Mouse (Mus musculus): ENCODE results near the gene B4galt5.

The B4galt5 gene

DNA sequence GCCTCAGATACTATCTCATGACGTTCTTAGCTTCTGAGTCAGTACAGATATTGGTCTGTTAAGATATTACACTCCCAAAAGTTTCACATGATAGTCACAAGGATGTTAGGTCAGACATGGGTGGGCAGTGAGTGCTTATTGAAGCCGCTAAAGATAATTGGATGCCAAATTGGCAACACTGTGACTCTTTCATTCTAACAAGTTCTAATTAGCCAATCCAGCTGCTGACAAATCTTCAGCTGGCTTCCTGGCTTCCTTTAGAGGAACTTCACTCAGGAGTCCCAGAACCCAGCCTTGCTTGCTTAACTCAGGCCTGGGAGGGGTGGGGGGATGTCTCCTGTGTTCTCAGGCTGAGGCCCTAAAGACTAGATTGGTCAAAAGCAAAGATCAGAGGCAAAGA lies 9.5 kb upstream of the B4galt5 start:
- DNase-seq (ENCODE audit: low spot score) = no peak

DNA sequence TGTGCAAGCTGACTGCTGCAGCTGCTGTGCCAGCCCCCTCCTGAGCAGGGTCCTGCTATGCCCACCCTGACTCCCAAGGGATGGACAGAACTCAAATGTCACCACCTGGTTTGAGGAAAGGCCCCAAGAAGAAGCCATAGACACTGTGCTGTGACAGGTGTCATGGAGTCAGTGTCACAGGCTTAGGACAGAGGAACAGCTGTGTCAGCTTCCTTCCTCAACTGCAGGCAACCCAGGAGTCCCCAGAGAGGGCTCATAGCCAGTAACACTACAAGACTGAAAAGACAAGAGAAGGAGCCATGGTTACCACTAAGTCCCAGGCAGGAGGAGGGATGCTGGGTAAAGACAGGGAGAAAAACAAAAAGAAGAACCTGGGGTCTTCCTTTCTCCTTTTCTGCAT lies 7.9 kb upstream of the B4galt5 start:
- DNase-seq (ENCODE audit: low spot score) = no peak

DNA sequence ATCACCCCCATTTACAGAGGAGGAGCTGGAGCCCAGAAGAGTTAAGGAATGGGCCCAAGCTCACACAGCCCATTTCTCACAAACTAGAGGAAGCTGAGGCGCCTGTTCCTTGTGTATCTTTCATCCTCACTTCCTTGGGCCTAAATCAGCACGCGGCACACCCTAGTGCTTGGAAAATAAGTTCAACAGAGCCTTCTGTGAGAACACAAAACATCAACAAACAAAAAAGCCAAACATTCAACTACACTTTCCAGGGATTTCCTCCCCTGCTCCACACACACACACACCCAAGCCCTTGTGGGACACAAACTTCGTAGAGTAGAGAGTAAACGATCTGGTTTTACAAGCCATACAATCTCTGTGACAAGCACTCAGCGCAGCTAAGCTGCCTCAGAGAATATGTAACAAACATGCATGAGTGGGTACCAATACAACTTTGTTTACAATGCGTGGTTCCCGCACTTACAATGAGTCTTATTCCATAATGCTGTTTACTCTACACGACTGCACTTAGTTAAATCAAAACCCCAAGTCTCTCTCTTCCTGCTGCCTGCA lies 5.7 kb upstream of the B4galt5 start:
- no peak for DNase-seq (ENCODE audit: low spot score)

DNA sequence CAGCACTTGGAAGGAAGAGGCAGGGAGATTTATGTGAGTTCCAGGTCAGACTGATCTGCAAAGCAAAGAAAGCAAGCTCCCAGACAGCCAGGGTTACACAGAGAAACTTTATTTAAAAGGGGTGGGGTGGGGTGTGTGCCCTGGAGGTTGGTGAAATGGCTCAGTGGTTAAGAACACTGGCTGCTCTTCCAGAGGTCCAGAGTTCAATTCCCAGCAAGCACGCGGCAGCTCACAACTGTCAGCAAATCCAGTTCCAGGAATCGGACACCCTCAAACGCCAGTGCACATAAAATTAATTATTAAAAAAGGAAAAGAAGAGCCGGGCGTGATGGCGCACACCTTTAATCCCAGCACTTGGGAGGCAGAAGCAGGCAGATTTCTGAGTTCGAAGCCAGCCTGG lies 5.1 kb upstream of the B4galt5 start:
- no peak for DNase-seq (ENCODE audit: low spot score)

DNA sequence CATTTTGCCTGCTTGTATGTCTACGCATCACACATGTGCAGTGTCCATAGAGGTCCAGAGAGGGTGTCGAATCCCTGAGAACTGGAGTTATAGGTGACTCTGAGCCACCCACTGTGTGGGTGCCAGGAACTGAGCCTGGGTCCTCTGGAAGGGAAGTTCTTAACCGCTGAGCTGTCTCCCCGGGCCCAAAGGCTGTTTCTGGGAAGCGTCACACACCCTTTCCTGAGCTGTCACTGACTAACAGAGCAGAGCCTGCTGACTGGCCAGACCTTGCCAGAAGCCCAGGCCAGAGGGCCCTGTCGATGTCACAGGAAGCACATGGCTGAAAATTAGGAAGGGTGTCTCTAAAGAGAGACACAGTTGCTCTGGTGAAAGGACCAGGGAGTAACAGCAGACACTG lies 3.5 kb upstream of the B4galt5 start:
- no peak for DNase-seq (ENCODE audit: low spot score)

DNA sequence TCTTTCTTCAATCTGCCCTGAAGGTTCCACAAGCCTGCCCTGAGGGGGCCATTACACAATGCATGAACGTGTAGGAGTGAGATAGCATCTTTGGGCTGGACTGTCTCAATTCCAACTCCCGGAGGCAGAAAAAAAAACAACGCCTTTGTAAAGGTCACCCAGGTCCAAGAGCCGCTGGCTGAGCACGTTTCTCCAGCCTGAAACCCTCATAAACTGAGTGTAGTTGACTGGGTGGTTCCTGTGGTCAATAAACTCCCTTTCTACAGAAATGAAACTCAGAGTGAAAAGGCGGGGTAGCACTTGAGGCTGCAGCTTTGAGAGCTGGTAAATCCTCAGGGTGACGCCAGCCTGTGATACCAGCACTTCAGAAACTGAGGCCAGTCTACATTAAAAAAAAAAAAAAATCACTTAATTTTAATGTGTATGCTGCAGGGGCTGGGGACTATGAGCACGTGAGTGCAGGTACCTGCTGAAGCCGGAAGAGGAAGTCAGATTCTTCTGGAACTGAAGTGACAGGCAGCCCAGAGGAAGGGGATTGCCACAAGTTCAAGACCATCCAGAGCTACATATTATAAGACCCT lies 2.5 kb upstream of the B4galt5 start:
- DNase-seq (ENCODE audit: low spot score) = no peak

DNA sequence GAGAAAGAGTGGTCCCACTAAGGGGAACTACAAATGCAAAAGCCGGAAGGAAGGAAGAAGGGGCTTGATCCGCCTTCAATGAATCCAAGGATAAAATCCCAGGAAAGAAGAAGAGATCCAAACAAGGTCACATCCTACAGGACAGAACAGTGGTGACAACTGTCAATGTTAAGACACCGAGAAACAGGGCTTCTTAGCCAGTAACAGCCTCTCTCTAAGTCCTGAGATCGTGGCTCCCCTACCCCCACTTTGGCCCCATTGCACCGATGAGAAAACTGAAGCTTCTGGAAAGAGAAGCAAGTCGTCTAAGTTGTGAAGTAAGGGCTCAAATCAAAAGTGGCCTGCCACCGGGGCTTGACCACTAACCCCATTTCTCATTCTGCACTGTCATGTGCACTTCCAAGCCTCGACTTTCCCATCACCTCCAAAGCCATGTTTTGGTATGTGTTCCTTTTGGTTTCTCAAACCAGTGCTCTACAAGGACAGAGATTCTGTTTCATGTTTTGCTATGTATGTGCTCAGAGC lies 1.2 kb upstream of the B4galt5 start:
- DNase-seq (ENCODE audit: low spot score) = no peak

DNA sequence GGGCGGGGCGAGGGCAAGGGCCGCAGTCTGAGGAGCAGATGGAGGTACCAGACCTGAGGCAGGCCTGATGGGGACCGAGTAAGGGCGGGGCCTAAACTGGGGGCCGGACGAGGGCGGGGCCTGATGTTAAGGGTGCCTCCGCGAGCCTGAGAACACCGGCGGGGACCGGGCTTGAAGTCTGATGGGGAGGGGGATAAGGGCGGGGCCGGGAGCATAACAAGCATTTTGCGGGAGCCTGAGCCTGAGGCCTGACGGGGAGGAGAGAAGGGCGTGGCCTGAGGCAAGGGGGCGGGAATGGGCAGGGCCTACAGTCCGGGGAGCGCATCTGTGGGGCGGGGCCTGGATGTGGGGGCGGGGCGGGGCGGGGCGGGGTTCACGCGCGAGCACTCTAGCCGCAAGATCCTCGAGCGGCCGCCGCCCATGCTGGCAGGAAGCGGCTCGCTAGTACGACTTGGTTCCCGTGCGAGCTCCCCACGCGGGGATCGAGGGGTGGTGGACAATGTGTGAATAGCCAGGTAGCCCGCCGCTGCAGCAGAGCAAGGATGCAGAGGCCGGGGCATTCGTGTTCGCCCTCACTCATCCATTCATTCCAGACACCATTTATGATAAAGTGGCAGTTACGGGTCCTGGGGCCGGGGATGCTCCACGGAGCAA lies 427 bp upstream of the B4galt5 start:
- DNase-seq (ENCODE audit: low spot score) = peak; percentile 84

DNA sequence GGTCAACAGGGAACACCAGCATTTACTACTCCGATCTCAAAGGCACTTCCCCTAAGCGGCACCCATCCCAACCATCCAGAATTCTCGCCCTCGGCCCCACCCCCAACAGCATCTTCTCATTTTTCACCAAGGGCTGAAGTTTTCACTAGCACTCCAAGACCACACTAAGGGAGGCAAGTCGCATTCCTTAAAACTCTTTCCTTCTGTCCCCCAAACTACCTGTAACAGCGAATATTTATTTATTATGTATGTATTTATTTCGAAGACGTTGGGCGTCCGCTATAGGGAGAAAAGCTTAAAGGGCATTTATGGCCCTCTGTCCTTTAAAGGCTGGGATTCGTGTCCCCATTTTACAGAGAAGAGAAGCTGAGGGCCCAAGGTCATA lies 1.0 kb downstream of the B4galt5 start:
- DNase-seq (ENCODE audit: low spot score) = no peak

DNA sequence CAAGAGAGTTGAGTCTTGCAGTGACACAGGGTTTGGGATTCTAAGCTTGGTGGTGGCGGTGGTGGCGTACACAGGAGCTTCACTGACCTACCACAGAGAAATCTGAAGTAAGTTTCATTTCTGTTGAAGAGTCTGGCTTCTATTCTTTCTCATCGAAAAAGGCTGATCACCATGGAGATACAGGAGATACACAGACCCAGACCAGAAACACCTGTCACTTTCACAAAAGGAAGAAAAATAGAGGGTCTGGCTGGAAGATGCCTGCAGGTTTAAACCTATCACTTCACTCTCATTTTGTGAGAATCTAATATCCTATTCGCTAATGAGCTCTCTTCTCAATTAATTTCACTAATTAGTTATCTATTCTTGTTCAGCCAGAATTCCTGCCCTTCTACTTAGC lies 1.6 kb downstream of the B4galt5 start:
- DNase-seq (ENCODE audit: low spot score) = no peak

DNA sequence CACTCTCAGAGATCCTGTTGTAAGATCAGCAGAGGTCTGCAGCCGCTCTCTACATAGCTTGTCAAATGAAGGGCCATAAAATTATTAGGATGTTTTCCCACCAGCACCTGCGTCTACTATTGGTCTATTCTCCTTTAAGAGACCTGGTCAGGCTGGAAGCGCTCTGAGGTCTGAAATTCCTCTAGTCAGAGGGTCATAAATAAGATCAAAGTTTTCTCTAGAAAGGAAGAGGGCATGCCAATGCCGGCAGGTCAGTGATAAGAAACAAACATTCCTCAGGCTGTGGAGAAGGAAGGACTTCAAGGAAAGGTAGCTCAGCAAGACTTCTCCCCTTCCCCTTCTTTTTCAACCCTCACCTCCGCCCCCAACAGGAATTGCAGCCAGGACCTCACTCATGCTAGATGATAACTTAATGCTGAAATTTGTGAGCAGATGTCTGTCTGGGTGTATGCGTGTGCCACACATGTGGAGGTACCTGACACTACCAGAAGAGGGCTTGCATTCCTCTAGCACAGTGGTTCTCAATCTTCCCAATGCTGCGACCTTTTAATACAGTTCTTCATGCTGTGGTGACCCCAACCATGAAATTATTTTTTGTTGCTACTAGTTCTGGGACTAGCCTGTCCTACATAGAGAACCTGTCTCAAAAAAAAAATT lies 3.3 kb downstream of the B4galt5 start:
- no peak for DNase-seq (ENCODE audit: low spot score)

DNA sequence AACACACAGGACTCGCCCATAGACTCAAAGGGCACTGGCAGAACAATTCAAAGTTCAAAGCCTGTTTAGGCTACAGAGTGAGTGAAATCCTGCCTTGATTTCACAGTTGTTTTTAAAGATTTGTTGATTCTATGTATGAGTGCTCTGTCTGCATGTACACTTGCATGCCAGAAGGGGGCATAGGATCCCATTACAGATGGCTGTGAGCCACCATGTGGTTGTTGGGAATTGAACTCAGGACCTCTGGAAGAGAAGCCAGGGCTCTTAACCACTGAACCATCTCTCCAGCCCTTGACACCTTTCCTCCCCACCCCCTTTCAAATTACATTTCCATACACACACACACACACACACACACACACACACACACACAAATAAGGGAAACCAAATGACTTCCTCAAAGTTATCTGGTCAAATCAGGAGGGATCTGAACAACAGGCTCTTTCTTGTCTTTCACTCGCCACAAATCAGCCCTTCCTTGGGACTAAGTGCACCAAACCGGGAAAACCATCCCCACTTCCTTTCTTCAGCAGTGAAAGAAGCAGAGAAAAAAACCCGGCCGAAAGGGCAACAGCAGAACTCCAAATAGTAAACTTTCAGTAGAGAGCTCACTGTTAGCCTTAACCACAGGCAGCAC lies 4.0 kb downstream of the B4galt5 start:
- DNase-seq (ENCODE audit: low spot score) = no peak

DNA sequence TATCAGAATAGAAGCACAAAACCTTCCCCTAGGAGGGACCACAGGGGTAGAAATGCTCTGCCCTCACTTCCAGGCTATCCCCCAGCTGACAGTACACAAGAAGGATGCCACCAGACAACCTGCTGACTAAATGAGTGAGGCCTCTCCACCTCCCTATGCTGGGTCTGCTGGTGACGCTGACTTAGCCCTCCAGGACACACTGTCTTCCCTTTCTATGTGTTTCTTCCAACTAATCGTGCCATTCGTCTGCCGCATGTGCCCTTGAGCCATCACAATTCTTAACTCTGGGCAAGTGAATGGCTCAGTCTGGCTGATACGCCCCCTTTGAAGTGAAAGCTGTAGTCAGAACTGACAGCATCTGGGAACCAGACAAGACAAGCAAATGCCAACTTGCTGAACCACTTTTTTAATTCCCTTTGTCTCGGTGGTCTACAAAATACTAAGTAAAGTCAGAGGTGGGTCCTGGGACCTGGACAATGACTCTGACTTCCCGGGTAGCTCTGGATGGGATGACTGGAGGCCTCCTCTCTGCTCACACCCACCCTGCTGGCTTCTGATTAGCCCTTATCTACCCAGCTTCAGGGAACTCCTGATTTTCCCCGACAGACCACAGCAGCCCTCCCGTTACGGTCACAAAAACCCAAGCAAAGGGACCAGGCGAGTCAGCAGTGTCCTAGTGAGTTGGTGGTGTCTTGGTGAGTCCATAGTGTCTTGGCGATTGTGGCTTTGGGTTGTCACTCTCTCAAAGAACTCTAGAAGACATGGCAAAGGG lies 5.4 kb downstream of the B4galt5 start:
- DNase-seq (ENCODE audit: low spot score) = peak; percentile 87

DNA sequence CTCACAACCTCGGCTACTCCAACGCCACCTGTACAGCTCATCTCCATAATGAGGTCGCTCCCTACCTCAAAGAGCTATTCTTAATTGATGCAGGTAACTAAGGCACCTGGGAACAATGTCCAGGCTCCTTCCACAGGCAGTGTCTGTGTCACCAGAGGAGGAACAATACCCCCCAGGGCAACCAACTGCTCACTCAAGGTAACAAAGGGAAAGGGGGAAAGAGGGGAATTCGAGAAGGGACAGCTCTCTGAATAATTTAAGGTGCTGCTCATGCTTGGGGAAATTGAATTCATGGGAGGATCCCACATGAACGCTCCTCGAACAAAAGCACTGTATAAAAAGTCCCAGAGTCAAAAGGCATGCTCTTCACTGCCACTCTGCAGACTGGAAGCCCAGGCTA lies 6.1 kb downstream of the B4galt5 start:
- no peak for DNase-seq (ENCODE audit: low spot score)

DNA sequence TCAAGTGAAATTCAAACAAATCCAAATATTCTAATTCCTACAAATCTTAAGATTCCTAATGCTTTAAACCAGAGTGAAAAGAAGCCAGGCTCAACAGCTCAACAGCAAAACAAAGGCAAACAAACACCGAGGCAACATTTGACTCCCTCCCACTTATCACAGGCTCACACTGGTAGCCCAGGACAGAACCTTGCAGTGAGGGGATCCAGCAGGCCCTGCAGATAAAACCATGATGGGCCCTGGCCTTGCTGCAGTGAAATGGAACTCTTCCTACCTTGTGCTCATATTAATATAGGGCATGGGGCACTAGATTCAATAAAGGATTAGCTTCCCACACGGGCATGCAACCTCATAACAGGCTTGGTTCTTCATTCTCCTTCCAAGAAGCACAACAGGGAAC lies 11.4 kb downstream of the B4galt5 start:
- DNase-seq (ENCODE audit: low spot score) = peak; percentile 50

DNA sequence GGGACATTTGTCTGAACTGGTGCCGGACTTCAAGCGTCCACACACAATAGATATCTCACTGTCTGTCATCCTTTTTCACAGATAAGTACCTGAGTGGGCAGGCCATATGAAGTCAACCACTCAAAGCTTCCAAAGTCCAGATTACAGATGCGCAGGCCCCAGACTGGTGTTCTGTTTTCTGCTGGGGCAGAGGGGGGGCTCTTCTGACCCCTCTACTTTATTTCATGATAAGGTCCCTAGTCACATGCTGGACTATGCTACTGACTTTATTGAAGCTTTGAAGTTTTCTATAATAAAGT lies 11.8 kb downstream of the B4galt5 start:
- DNase-seq (ENCODE audit: low spot score) = no peak

DNA sequence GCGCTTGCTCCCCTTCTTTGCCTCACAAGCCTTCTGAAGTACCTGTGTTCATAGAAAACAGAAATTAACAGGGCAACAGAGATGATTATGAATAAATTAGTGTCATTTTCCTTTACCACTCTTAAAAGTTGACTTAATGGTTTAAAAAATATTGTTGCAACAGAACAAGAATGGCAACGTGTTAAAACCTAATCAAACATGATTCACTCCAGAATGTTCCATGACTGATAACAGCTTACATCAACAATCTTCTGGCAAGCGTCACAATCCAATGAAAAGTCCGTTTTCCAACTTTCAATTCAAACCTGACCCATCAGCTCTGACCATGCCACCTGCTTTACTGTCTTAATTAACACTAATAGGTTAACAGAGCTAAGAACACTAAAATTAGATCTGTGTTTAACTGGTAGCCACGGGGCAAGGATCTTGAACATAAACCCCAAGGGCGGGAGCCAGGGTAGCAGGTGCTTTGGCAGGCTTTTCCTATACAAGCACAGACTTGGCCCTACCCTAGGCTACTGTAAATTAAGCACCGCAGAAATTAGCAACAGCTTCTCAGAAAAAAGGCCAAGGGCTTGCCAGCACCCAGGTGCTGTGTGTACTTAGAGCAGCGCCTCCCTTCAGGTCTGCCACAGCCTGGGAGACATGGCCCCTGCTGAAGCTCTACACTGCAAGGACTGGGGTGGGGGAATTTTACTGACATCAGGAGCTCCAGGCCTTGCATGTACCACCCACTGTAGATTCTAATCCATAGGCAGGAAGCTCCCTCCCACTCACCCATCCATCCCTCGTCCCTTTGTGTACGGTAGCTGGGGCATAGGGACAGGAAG lies 12.4 kb downstream of the B4galt5 start:
- DNase-seq (ENCODE audit: low spot score) = no peak

DNA sequence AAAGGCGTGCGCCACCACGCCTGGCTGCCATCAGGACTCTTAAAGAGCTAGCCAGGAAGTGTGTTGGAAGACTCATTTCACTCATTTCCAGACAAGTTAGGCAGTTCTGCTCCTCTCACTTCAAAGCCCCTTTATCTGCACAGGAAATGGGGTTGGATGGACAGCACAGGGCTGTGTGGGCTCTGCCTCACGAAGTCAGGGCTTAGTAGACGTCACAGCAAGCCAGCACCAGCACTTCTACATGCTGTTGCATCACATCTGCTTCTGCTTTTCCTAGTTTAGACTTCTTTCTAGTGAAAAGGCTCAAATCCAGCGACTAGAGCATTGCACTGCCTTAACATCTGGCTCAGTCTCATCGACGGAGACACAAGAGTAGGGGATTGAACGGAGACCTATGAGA lies 13.9 kb downstream of the B4galt5 start:
- no peak for DNase-seq (ENCODE audit: low spot score)

DNA sequence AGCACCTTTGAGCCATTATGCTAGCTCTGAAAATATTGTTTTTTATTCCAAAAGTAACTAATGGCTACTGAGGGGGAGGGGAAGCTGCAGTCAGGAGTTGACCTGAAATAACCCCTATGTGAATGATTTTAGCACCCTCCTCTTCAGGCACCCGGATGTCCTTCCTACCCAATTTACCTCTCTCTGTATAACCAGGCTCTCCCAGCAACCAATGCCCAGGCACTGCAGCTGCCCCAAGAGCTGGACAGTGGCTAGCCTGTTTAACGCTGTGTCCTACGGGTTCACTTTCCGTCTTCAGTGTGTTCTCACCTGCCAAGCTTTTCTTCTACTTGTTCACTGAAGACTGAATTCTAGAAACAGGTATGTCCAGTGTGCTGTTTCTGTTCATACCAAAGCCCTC lies 14.7 kb downstream of the B4galt5 start:
- no peak for DNase-seq (ENCODE audit: low spot score)

DNA sequence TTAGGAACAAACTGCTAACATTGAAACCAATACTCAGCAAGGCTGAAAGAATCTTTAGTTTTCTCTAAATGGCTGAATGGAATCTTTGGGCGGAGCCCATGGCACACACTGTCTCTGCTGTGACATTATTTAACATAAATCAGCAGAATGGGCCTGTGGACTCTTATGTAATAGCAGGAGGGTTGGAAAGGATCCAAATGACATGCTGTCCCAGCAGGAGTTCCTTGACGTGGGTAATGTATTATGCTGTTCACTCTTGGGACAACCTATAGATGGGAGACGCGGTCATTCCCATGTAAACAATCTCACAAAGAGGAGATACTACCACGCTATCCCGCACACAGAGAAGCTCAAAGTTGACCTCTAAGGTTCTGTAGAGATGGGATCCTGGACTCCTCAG lies 15.5 kb downstream of the B4galt5 start:
- DNase-seq (ENCODE audit: low spot score) = no peak

DNA sequence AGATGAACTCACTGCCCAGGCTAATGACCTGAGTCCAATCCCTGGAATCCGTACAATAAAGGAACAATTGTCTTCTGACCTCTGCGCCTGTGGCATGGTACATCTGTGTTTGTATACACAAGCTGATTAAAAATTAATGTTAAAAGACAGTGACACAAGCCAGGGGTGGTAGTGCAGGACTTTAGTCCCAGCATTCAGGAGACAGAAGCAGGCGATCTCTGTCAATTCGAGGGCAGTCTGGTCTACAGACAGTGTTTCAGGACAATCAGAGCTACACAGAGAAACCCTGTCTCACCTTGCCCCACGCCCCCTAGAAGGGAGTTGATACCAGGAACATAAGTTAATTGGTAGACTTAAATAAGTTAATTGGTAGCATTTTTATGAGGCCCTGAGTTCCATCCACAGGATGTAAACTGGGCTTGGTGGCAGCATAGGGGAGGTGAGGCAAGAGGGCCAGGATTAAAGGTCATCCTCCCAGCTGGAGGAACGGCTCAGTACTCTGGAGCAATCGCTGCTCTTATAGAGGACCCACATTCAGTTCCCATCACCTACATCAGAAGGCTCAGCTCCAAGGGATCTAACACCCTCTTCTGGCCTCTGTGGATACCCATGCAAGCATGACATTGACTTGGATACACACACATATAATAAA lies 16.5 kb downstream of the B4galt5 start:
- DNase-seq (ENCODE audit: low spot score) = no peak
